Mouse (Mus musculus): ENCODE measurements around the gene Mroh9.

DNA sequence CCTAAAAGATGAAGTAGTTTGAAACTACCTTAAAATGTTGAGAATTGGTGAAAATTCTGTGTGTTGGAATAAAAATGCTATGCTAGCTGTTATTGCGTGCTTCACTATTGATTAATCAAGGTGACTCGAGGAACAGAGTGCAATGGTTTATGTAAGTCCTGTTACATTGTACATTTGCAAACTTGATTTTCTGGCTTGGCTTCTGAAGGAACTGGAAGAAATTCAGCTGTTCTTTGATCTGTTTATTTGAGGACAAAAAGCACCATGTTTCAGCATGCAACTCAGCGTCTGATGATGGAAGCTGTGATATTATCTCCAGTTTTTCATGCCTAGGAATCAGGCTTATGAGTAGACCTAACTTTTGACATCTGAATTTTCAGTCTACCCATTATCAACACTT, 97.9 kb downstream of the Mroh9 start:
- TF ChIP-seq CTCF (IDR thresholded peaks at IDR 0.05; ENCODE audit: low read depth) = no peak
- no peak for TF ChIP-seq EP300 (IDR thresholded peaks at IDR 0.05; ENCODE audit: low read depth)
